Comparison of ENCODE assay signal across 8 mouse cellular contexts in the genomic region with DNA sequence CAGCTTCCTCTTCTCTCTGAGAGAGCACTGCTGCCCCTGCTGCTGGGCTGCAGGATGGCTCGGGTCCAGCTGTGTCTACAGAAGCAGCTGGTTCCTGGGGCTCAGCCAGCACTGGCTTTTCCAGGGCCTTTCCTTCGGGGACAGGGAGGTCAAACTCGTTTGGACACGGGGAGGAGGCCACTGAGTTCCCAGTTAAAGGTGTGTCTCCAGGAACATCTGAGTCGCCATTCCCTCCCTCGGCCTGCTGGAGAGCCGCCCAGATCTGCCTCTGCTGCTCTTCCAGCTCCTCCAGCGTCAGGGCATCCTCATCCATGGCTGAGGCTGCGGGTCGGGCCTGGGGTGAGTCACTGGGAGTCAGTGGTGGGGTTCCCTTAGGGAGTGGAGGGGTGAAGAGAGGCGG. TPM values are rescaled to one million over a fixed set of nuclear protein-coding genes. Genes with fewer than 3 reads are reported as not detected.
DNase-seq lines count a peak whose midpoint lies in the region; ATAC-seq lines count a peak whose summit lies in the region.

No protein-coding gene starts in this region.

- no peak overlapping the region for H3K4me2 ChIP-seq in midbrain, embryonic 15.5 days

- no peaks in the 10 kb centered on the region for H3K4me1 ChIP-seq in midbrain, embryonic 15.5 days

- no peak overlapping the region for H3K9ac ChIP-seq in midbrain, embryonic 15.5 days

- H3K27me3 ChIP-seq in midbrain, embryonic 15.5 days (replicated peaks), result no peaks in the 10 kb centered on the region

- no peak overlapping the region for H3K4me3 ChIP-seq in midbrain, embryonic 15.5 days

- H3K27ac ChIP-seq in midbrain, embryonic 15.5 days, result no peak overlapping the region

- peak; percentile 74 to 80 for DNase-seq in cerebellum, postnatal 10 days
- DNase-seq in cerebellum, adult 11 months, result no peak
- DNase-seq in urinary bladder, postnatal 25 days (ENCODE audit: low spot score), result peak; percentile 32
- no peak for DNase-seq in urinary bladder, postnatal 10 days (ENCODE audit: low spot score)
- DNase-seq in kidney, postnatal 14 days, result peak; percentile 79
- peak; percentile 72 for DNase-seq in lung, postnatal 14 days
- DNase-seq in embryo, embryonic 10.5 days (ENCODE audit: low spot score), result no peak

- no peak for ATAC-seq in midbrain, embryonic 15.5 days (replicated peaks)

- H3K36me3 ChIP-seq in midbrain, embryonic 15.5 days (replicated peaks), result peaks cover 48% of the 10 kb centered on the region

- WGBS in midbrain, embryonic 15.5 days, result 82% methylated on average over 11 of the region's 11 CpGs

- no peaks in the 10 kb centered on the region for H3K9me3 ChIP-seq in midbrain, embryonic 15.5 days

RNA-seq across cellular contexts. Expression of a gene that starts 16.2 kb away (rescaled TPM):
- polyA plus RNA-seq in midbrain, embryonic 15.5 days (2015; fragmentation: Nextera tagmentation; extraction: Ambion mirVana), result 85.5 and 91.5 TPM in 2 replicates

RNA-seq across cellular contexts. Expression of a gene that starts 20.3 kb away (rescaled TPM):
- polyA plus RNA-seq in midbrain, embryonic 15.5 days (2015; fragmentation: Nextera tagmentation; extraction: Ambion mirVana), result 68.0 and 69.7 TPM in 2 replicates

RNA-seq across cellular contexts. Expression of a gene that starts 48.6 kb away (rescaled TPM):
- polyA plus RNA-seq in midbrain, embryonic 15.5 days (2015; fragmentation: Nextera tagmentation; extraction: Ambion mirVana), result 127 and 147 TPM in 2 replicates

RNA-seq across cellular contexts. Expression of a gene that starts 48.9 kb away (rescaled TPM):
- polyA plus RNA-seq in midbrain, embryonic 15.5 days (2015; fragmentation: Nextera tagmentation; extraction: Ambion mirVana), result 3.8 and 3.9 TPM in 2 replicates

Comparison
In these comparisons a context has a peak if more than half of its experiments do, and no peak if none do; other contexts are left out.
1. DNase-seq: peak in cerebellum, postnatal 10 days (2 of 2), urinary bladder, postnatal 25 days (single experiment), kidney, postnatal 14 days (single experiment) and lung, postnatal 14 days (single experiment); none in cerebellum, adult 11 months (single experiment), urinary bladder, postnatal 10 days (single experiment) and embryo, embryonic 10.5 days (single experiment).